10 mouse cellular contexts compared by ENCODE assay signal in the genomic region with DNA sequence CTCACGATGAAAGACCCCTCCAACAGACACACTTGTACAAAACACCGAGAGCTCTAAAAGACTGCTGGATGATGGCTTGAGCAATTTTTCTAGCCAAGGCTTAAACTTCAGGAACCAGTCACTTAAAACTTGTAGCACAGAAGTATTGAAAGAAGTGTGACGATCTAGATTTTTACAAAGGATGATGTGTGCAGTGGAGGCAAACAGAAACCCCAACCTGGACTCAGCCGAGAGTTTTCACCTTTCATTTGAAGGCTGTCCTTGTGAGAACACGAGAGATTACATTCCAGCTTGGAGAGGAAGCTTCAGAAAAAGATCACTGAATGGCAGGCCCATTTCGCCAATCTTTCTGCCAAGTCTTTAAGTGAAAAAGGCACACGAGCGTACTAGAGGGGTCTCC. TPM values are rescaled to one million over a fixed set of nuclear protein-coding genes. Genes with fewer than 3 reads are reported as not detected.
DNase-seq lines count a peak whose midpoint lies in the region; ATAC-seq and TF ChIP-seq lines count a peak whose summit lies in the region.
"Had no signal": no experiment of that assay in that cellular context is flagged by ENCODE, and none has a peak within 500 bp of the region (broad histone marks: within the 10 kb centered on the region; RNA-seq: fewer than 3 reads in every experiment).

No protein-coding gene starts in this region.

- H3K27me3 ChIP-seq in heart, embryonic 12.5 days (replicated peaks) = no peaks in the 10 kb centered on the region
- H3K27me3 ChIP-seq in E14TG2a.4 (ENCODE audit: insufficient read depth, low read length) = no peaks in the 10 kb centered on the region
- H3K27me3 ChIP-seq in forebrain, embryonic 14.5 days (replicated peaks; ENCODE audit: control insufficient read depth, insufficient read depth, low read length) = no peaks in the 10 kb centered on the region
- H3K27me3 ChIP-seq in liver, embryonic 14.5 days (ENCODE audit: control insufficient read depth, insufficient read depth, low read length) = no peaks in the 10 kb centered on the region

- H3K27ac ChIP-seq in heart, embryonic 12.5 days (ENCODE audit: poor library complexity, severe bottlenecking) = peak overlapping the region; percentile 80
- no peak overlapping the region for H3K27ac ChIP-seq in forebrain, embryonic 14.5 days (ENCODE audit: low read depth, low read length)
- H3K27ac ChIP-seq in liver, embryonic 14.5 days = no peak overlapping the region

- ATAC-seq in heart, embryonic 12.5 days (ENCODE audit: insufficient number of reproducible peaks, low FRiP score) = no peak
- peak; percentile 19 for ATAC-seq in forebrain, embryonic 14.5 days
- no peak for ATAC-seq in liver, embryonic 14.5 days (ENCODE audit: insufficient read depth)

- H3K9ac ChIP-seq in heart, embryonic 12.5 days = peak overlapping the region; percentile 75
- H3K9ac ChIP-seq in forebrain, embryonic 14.5 days (ENCODE audit: low read length) = peak overlapping the region; percentile 75
- no peak overlapping the region; the same call in 1 of the 2 replicates for H3K9ac ChIP-seq in liver, embryonic 14.5 days (replicated peaks)

- no peak for DNase-seq in heart, adult 8-10 months (ENCODE audit: low spot score)
- no peak for DNase-seq in forebrain, embryonic 14.5 days (ENCODE audit: low spot score)
- no peak for DNase-seq in liver, embryonic 14.5 days (ENCODE audit: low read depth in 3 of 3, low spot score in 3 of 3)
- DNase-seq in yolk sac, embryonic 10.5 days (ENCODE audit: low spot score) = no peak
- DNase-seq in gastrocnemius, postnatal 10 days = no peak
- no peak for DNase-seq in right cerebral cortex, postnatal 4 days

- H3K4me3 ChIP-seq in heart, embryonic 12.5 days = peak overlapping the region; percentile 73
- H3K4me3 ChIP-seq in E14TG2a.4 (replicated peaks; ENCODE audit: low read length) = peak overlapping the region; percentile 89
- H3K4me3 ChIP-seq in forebrain, embryonic 14.5 days (ENCODE audit: low read depth, low read length) = peak overlapping the region; percentile 60
- peak overlapping the region; percentile 65 to 98 for H3K4me3 ChIP-seq in liver, embryonic 14.5 days (ENCODE audit: insufficient read depth in 1 of 2, low read depth in 2 of 2, low read length in 2 of 2)

- TF ChIP-seq CTCF in E14TG2a.4 (conservative IDR thresholded peaks at IDR 0.05; ENCODE audit: low read length) = no peak
- TF ChIP-seq CTCF in liver, embryonic 14.5 days (IDR thresholded peaks at IDR 0.05; ENCODE audit: low read depth) = no peak

- peaks cover 14% of the 10 kb centered on the region for H3K4me1 ChIP-seq in heart, embryonic 12.5 days (replicated peaks)
- peaks cover 26% of the 10 kb centered on the region for H3K4me1 ChIP-seq in E14TG2a.4 (replicated peaks; ENCODE audit: low read depth, low read length)
- peaks cover 11% of the 10 kb centered on the region; the same call in 1 of the 2 replicates for H3K4me1 ChIP-seq in forebrain, embryonic 14.5 days (ENCODE audit: control insufficient read depth, insufficient read depth, low read length)
- H3K4me1 ChIP-seq in liver, embryonic 14.5 days (replicated peaks; ENCODE audit: control insufficient read depth in 2 of 2, insufficient read depth in 2 of 2, low read length in 1 of 2) = peaks cover 2 to 7% of the 10 kb centered on the region in 2 experiments; a peak in 2 of 4 replicates

- no peak for TF ChIP-seq EP300 in liver, embryonic 14.5 days (IDR thresholded peaks at IDR 0.05; ENCODE audit: low read depth)

- peaks cover 5% of the 10 kb centered on the region for H3K36me3 ChIP-seq in heart, embryonic 12.5 days
- peaks cover 20% of the 10 kb centered on the region for H3K36me3 ChIP-seq in E14TG2a.4 (ENCODE audit: insufficient read depth, low read length)
- H3K36me3 ChIP-seq in forebrain, embryonic 14.5 days (ENCODE audit: control insufficient read depth, insufficient read depth, low read length) = peaks cover 5% of the 10 kb centered on the region
- H3K36me3 ChIP-seq in liver, embryonic 14.5 days (replicated peaks; ENCODE audit: control insufficient read depth, insufficient read depth, low read depth) = no peaks in the 10 kb centered on the region

- no peaks in the 10 kb centered on the region for H3K9me3 ChIP-seq in heart, embryonic 12.5 days (replicated peaks)
- no peaks in the 10 kb centered on the region for H3K9me3 ChIP-seq in E14TG2a.4 (ENCODE audit: low read length)
- no peaks in the 10 kb centered on the region for H3K9me3 ChIP-seq in forebrain, embryonic 14.5 days (replicated peaks; ENCODE audit: control insufficient read depth, low read length)
- no peaks in the 10 kb centered on the region for H3K9me3 ChIP-seq in liver, embryonic 14.5 days (ENCODE audit: control insufficient read depth, low read length)

- 37% methylated on average over 8 of the region's 8 CpGs for WGBS in heart, embryonic 12.5 days
- 39% methylated on average over 8 of the region's 8 CpGs for WGBS in forebrain, embryonic 14.5 days
- 45% methylated on average over 8 of the region's 8 CpGs for WGBS in liver, embryonic 14.5 days (ENCODE audit: insufficient replicate concordance)

- peak overlapping the region; percentile 74 for H3K4me2 ChIP-seq in heart, embryonic 12.5 days
- peak overlapping the region; percentile 53 for H3K4me2 ChIP-seq in forebrain, embryonic 14.5 days (ENCODE audit: low read length)
- peak overlapping the region; percentile 69 for H3K4me2 ChIP-seq in liver, embryonic 14.5 days (ENCODE audit: low read depth)

RNA-seq across cellular contexts. Expression of gene Gtpbp10, which starts 0.5 kb away (rescaled TPM):
- 23.4 and 24.0 TPM in 2 replicates for polyA plus RNA-seq in heart, embryonic 12.5 days (2016; fragmentation: Nextera tagmentation; extraction: Ambion mirVana)
- total RNA-seq in heart, adult 8-10 months (2022) = 10 to 100 TPM in 3 of 4 experiments, 1 to 10 TPM in 1; 9.1 to 13.0 (median 11.1) TPM
- 29.6 and 32.8 TPM in 2 replicates for polyA plus RNA-seq in forebrain, embryonic 14.5 days (2014; fragmentation: Nextera tagmentation; extraction: Ambion mirVana)
- 3.5 and 5.5 TPM in 2 replicates for polyA plus RNA-seq in liver, embryonic 14.5 days (2012; rRNA removed)
- 9.6 and 9.7 TPM in 2 replicates for polyA plus RNA-seq in liver, embryonic 14.5 days (2014; fragmentation: Nextera tagmentation; extraction: Ambion mirVana)
- total RNA-seq in gastrocnemius, postnatal 10 days (2021) = 1 to 10 TPM; 7.2 to 8.6 TPM

RNA-seq across cellular contexts. Expression of gene Gm8773, which starts 13.8 kb away (rescaled TPM):
- 0.99 and 1.0 TPM in 2 replicates for polyA plus RNA-seq in heart, embryonic 12.5 days (2016; fragmentation: Nextera tagmentation; extraction: Ambion mirVana)
- total RNA-seq in heart, adult 8-10 months (2022) = not detected
- polyA plus RNA-seq in forebrain, embryonic 14.5 days (2014; fragmentation: Nextera tagmentation; extraction: Ambion mirVana) = 11.3 TPM in 2 replicates
- 0.09 and 0.12 TPM in 2 replicates for polyA plus RNA-seq in liver, embryonic 14.5 days (2012; rRNA removed)
- polyA plus RNA-seq in liver, embryonic 14.5 days (2014; fragmentation: Nextera tagmentation; extraction: Ambion mirVana) = 0.18 and 0.28 TPM in 2 replicates
- total RNA-seq in gastrocnemius, postnatal 10 days (2021) = not detected
- total RNA-seq: left cerebral cortex, postnatal 36 days had no signal
- polyA plus RNA-seq: CD4-positive, CD25-positive, alpha-beta regulatory T cell, adult 4 months had no signal

RNA-seq across cellular contexts. Expression of gene Cldn12, which starts 45.0 kb away (rescaled TPM):
- polyA plus RNA-seq in heart, embryonic 12.5 days (2016; fragmentation: Nextera tagmentation; extraction: Ambion mirVana) = 18.4 and 19.3 TPM in 2 replicates
- 10 to 100 TPM; 13.7 to 24.2 (median 16.9) TPM for total RNA-seq in heart, adult 8-10 months (2022)
- polyA plus RNA-seq in forebrain, embryonic 14.5 days (2014; fragmentation: Nextera tagmentation; extraction: Ambion mirVana) = 16.4 and 17.6 TPM in 2 replicates
- 4.7 and 5.3 TPM in 2 replicates for polyA plus RNA-seq in liver, embryonic 14.5 days (2012; rRNA removed)
- 5.9 and 6.8 TPM in 2 replicates for polyA plus RNA-seq in liver, embryonic 14.5 days (2014; fragmentation: Nextera tagmentation; extraction: Ambion mirVana)
- 10 to 100 TPM; 13.6 to 14.2 TPM for total RNA-seq in gastrocnemius, postnatal 10 days (2021)
